Mouse (Mus musculus) G1E (cell line): Measurements from ENCODE around the gene Tal1.

ENCODE experiments used
- CTCF ChIP-seq: IDR thresholded peaks from 2 replicates; pipeline ENCODE4 v1.5.1; 2012; ENCODE audit warnings: low read depth, low read length, inconsistent platforms, mixed read lengths
- GATA1 ChIP-seq: IDR thresholded peaks from 2 replicates; pipeline ENCODE4 v1.6.1; 2012; ENCODE audit warnings: borderline replicate concordance, low read length, inconsistent platforms, mixed read lengths
- GATA2 ChIP-seq: IDR thresholded peaks from 2 replicates; pipeline ENCODE4 v1.6.1; 2012; ENCODE audit warnings: low read depth, low read length, inconsistent platforms, borderline replicate concordance
- POLR2AphosphoS5 ChIP-seq: IDR thresholded peaks from 2 replicates; pipeline ENCODE4 v1.6.1; 2012; ENCODE audit warnings: low read depth, low read length, inconsistent platforms; ENCODE audit not compliant: insufficient replicate concordance
- TAL1 ChIP-seq: conservative IDR thresholded peaks from 2 replicates; pipeline ENCODE4 v1.6.1; 2012; ENCODE audit warnings: low read depth, low read length, inconsistent platforms, mixed read lengths

- no peak for TF ChIP-seq CTCF
- TF ChIP-seq GATA1 = no peak
- TF ChIP-seq TAL1 = no peak
- TF ChIP-seq POLR2AphosphoS5 = no peak
- no peak for TF ChIP-seq GATA2
Measured at GRCm38 (mm10) chr4:115083031-115083430, 26.8 kb downstream of the Tal1 start.
